Mouse (Mus musculus) liver, postnatal 0 days (tissue): ENCODE data around the gene Rbms3. TPM values are rescaled to one million over a fixed set of nuclear protein-coding genes. Genes with fewer than 3 reads are reported as not detected.

Source experiments
- ATAC-seq: fragments of 200-750 bp; cut with Nextera tagmentation; 2 replicates; pipeline ENCODE4 v1.8.0; 2017; ENCODE audit warnings: mild to moderate bottlenecking, moderate library complexity
- DNase-seq: peaks from one replicate; pipeline ENCODE4 v3.0.0-alpha.2; 2016
- H3K27ac ChIP-seq: fragments of 300-500 bp; sonication (generic); 2 replicates; pipeline ENCODE4 v1.5.1; 2014; ENCODE audit warnings: antibody characterized with exemption, moderate library complexity, mild to moderate bottlenecking, low read depth
- H3K27me3 ChIP-seq: fragments of 300-500 bp; sonication (generic); 2 replicates; pipeline ENCODE4 v1.6.1; 2014; ENCODE audit warnings: low read length, control low read depth, mixed read lengths; ENCODE audit not compliant: insufficient read depth
- H3K36me3 ChIP-seq: fragments of 300-500 bp; sonication (generic); replicated peaks from 2 replicates; pipeline ENCODE4 v1.6.1; 2014; ENCODE audit warnings: mild to moderate bottlenecking, control low read depth, low read length, moderate library complexity, mixed read lengths; ENCODE audit not compliant: insufficient read depth
- H3K4me1 ChIP-seq: fragments of 300-500 bp; sonication (generic); 2 replicates; pipeline ENCODE4 v1.6.1; 2014; ENCODE audit warnings: antibody characterized with exemption, mild to moderate bottlenecking, control low read depth; ENCODE audit not compliant: insufficient read depth
- H3K4me2 ChIP-seq: fragments of 300-500 bp; sonication (generic); 2 replicates; pipeline ENCODE4 v1.6.1; 2014; ENCODE audit warnings: low read depth, mild to moderate bottlenecking, low read length, moderate library complexity, mixed read lengths
- H3K4me3 ChIP-seq: fragments of 300-500 bp; sonication (generic); 2 replicates; pipeline ENCODE4 v1.5.1; 2014; ENCODE audit warnings: low read depth, low read length
- H3K9ac ChIP-seq: fragments of 300-500 bp; sonication (generic); replicated peaks from 2 replicates; pipeline ENCODE4 v1.6.1; 2014; ENCODE audit warnings: mild to moderate bottlenecking, moderate library complexity
- H3K9me3 ChIP-seq: fragments of 300-500 bp; sonication (generic); 2 replicates; pipeline ENCODE4 v1.6.1; 2016; ENCODE audit warnings: mild to moderate bottlenecking, control low read depth, low read length, mixed read lengths
- CTCF ChIP-seq: sonication (generic); IDR thresholded peaks from 2 replicates; pipeline ENCODE4 v1.5.1; 2016; ENCODE audit warnings: antibody characterized with exemption, low read depth
- EP300 ChIP-seq: IDR thresholded peaks from 2 replicates; pipeline ENCODE4 v1.6.1; 2016; ENCODE audit warnings: antibody characterized with exemption, low read depth, mild to moderate bottlenecking
- WGBS: fragments of 180-500 bp; shearing (Covaris S2); extraction: QIAGEN DNeasy Blood & Tissue Kit; methylation state at CpG from one replicate; pipeline ENCODE4 v1.1.7; 2014; ENCODE audit not compliant: insufficient replicate concordance; 5-methylcytosine and 5-hydroxymethylcytosine counted together
- polyA plus RNA-seq: library from polyadenylated mRNA; unstranded; fragments of >200 nt; fragmentation: Nextera tagmentation; extraction: Ambion mirVana; gene quantifications from 2 replicates; pipeline ENCODE4 v1.2.1, GENCODE M21; 2015

Rbms3 gene
- polyA plus RNA-seq, 1 experiment from 2014 or later: 2.8 TPM

GRCm38 (mm10) chr9:116912493-116912847, 717.2 kb downstream of the Rbms3 start:
- WGBS: 44% methylated on average over 3 of the region's 3 CpGs
- Histone ChIP-seq H3K9me3 (no peaks in the 10 kb centered on the region), H3K4me1 (no peaks in the 10 kb centered on the region), H3K4me3 (no peak overlapping the region), H3K4me2 (no peak overlapping the region), H3K27ac (no peak overlapping the region), H3K9ac (no peak overlapping the region), H3K36me3 (no peaks in the 10 kb centered on the region), H3K27me3 (no peaks in the 10 kb centered on the region)
- DNase-seq: no peak
- ATAC-seq: no peak
- TF ChIP-seq EP300 (no peak), CTCF (no peak)

- Histone ChIP-seq H3K4me3 (no peak overlapping the region), H3K4me2 (no peak overlapping the region), H3K36me3 (no peaks in the 10 kb centered on the region), H3K27me3 (no peaks in the 10 kb centered on the region), H3K9ac (no peak overlapping the region), H3K27ac (no peak overlapping the region), H3K4me1 (no peaks in the 10 kb centered on the region), H3K9me3 (no peaks in the 10 kb centered on the region)
- no peak for ATAC-seq
- 49% methylated on average over 2 of the region's 2 CpGs for WGBS
- DNase-seq: no peak
- no peak for TF ChIP-seq CTCF
Observed at GRCm38 (mm10) chr9:116911781-116912492, 717.8 kb downstream of the Rbms3 start.

- Histone ChIP-seq H3K36me3 (no peaks in the 10 kb centered on the region), H3K4me1 (no peaks in the 10 kb centered on the region), H3K9me3 (no peaks in the 10 kb centered on the region), H3K9ac (no peak overlapping the region), H3K27ac (no peak overlapping the region), H3K27me3 (no peaks in the 10 kb centered on the region), H3K4me2 (no peak overlapping the region), H3K4me3 (no peak overlapping the region)
- DNase-seq: no peak
- ATAC-seq: no peak
- TF ChIP-seq CTCF: no peak
- TF ChIP-seq EP300: no peak
- WGBS: 69% methylated on average over 4 of the region's 4 CpGs
Observed at GRCm38 (mm10) chr9:116909511-116909910, 720.2 kb downstream of the Rbms3 start.

GRCm38 (mm10) chr9:116906955-116907354, 722.8 kb downstream of the Rbms3 start:
- H3K4me1 ChIP-seq: no peaks in the 10 kb centered on the region
- no peak overlapping the region for H3K4me2 ChIP-seq
- no peak for DNase-seq
- no peaks in the 10 kb centered on the region for H3K27me3 ChIP-seq
- TF ChIP-seq EP300 (no peak), CTCF (peak; percentile 67)
- no peak overlapping the region for H3K9ac ChIP-seq
- no peaks in the 10 kb centered on the region for H3K9me3 ChIP-seq
- no peak for ATAC-seq
- WGBS: 56% methylated on average over 4 of the region's 4 CpGs
- H3K27ac ChIP-seq: no peak overlapping the region
- no peak overlapping the region for H3K4me3 ChIP-seq
- no peaks in the 10 kb centered on the region for H3K36me3 ChIP-seq

- no peaks in the 10 kb centered on the region for H3K27me3 ChIP-seq
- H3K4me2 ChIP-seq: no peak overlapping the region
- no peaks in the 10 kb centered on the region for H3K9me3 ChIP-seq
- no peak for DNase-seq
- TF ChIP-seq EP300 (no peak), CTCF (no peak)
- 77% methylated on average over 2 of the region's 2 CpGs for WGBS
- H3K4me3 ChIP-seq: no peak overlapping the region
- H3K27ac ChIP-seq: no peak overlapping the region
- no peak for ATAC-seq
- no peaks in the 10 kb centered on the region for H3K4me1 ChIP-seq
- H3K36me3 ChIP-seq: no peaks in the 10 kb centered on the region
- no peak overlapping the region for H3K9ac ChIP-seq
Observed at GRCm38 (mm10) chr9:116905646-116906045, 724.1 kb downstream of the Rbms3 start.

GRCm38 (mm10) chr9:116903304-116903993, 726.3 kb downstream of the Rbms3 start:
- H3K36me3 ChIP-seq: no peaks in the 10 kb centered on the region
- H3K4me2 ChIP-seq: no peak overlapping the region
- no peaks in the 10 kb centered on the region for H3K4me1 ChIP-seq
- no peaks in the 10 kb centered on the region for H3K27me3 ChIP-seq
- DNase-seq (no peak), ATAC-seq (no peak)
- H3K4me3 ChIP-seq: no peak overlapping the region
- no peak overlapping the region for H3K9ac ChIP-seq
- H3K9me3 ChIP-seq: no peaks in the 10 kb centered on the region
- 72% methylated on average over 11 of the region's 11 CpGs for WGBS
- H3K27ac ChIP-seq: no peak overlapping the region
- TF ChIP-seq EP300: no peak
- TF ChIP-seq CTCF: no peak
